Mouse (Mus musculus): ENCODE results near the gene Cdh19.

The Cdh19 gene

GRCm38 (mm10) chr1:110977484-110977883 lies at the start of gene Cdh19:
Gene Cdh19 (minus strand): TSS chr1:110977584.
- in situ Hi-C loops (cut with MboI, MseI), result no loop called here

- in situ Hi-C loops (cut with MboI, MseI), result no loop called here
Measured at GRCm38 (mm10) chr1:111020434-111021060, 43.2 kb upstream of the Cdh19 start.

GRCm38 (mm10) chr1:111017640-111018039 lies 40.3 kb upstream of the Cdh19 start:
- in situ Hi-C loops (cut with MboI, MseI), result no loop called here

GRCm38 (mm10) chr1:110989824-110990223 lies 12.4 kb upstream of the Cdh19 start:
- in situ Hi-C loops (cut with MboI, MseI), result no loop called here

GRCm38 (mm10) chr1:110969201-110969600 lies 8.2 kb downstream of the Cdh19 start:
- in situ Hi-C loops (cut with MboI, MseI), result no loop called here

GRCm38 (mm10) chr1:110909752-110910151 lies 67.6 kb downstream of the Cdh19 start:
- in situ Hi-C loops (cut with MboI, MseI), result no loop called here

GRCm38 (mm10) chr1:110909218-110909617 lies 68.2 kb downstream of the Cdh19 start:
- in situ Hi-C loops (cut with MboI, MseI), result no loop called here

- in situ Hi-C loops (cut with MboI, MseI), result no loop called here
Measured at GRCm38 (mm10) chr1:110904266-110904665, 73.1 kb downstream of the Cdh19 start.
